Mouse (Mus musculus): ENCODE results near the gene Defb5.
"Not testable (repeated sequence)": the region's sequence is repeated elsewhere in the genome, so short reads cannot be mapped to it uniquely, and the experiment has no call there.

DNA sequence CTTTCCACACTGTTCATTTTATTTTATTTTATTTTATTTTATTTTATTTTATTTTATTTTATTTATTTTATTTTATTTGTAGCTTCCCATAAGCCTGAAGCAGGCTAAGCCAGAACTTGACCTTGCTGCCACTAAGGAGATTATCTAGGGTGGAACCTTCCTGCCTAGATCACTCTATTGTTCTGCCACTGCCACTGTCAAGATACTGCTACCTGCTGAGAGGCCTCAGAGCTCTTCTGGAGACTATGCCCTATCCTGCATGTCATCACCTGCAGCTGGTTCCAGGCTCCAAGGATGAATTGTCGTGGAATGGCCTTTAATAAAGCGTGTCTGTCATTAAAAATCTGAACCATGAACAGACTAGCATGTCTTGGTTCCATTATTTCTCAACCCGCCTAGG, 51.0 kb downstream of the Defb5 start:
- TF ChIP-seq CTCF, EP300 (IDR thresholded peaks at IDR 0.05; ENCODE audit: low read depth): not testable (repeated sequence)

All from heart, postnatal 0 days (tissue).